Mouse (Mus musculus) liver, embryonic 16.5 days (tissue): ENCODE measurements around the gene Hprt. TPM values are rescaled to one million over a fixed set of nuclear protein-coding genes. Genes with fewer than 3 reads are reported as not detected.

Experiments
- ATAC-seq: fragments of 200-750 bp; cut with Nextera tagmentation; 2 replicates; pipeline ENCODE4 v1.8.0; 2017; ENCODE audit warnings: low read depth, mild to moderate bottlenecking, moderate number of reproducible peaks, moderate library complexity
- H3K27ac ChIP-seq: fragments of 300-500 bp; sonication (generic); 2 replicates; pipeline ENCODE4 v1.5.1; 2014; ENCODE audit warnings: mild to moderate bottlenecking, low read length
- H3K27me3 ChIP-seq: fragments of 300-500 bp; sonication (generic); 2 replicates; pipeline ENCODE4 v1.6.1; 2014; ENCODE audit warnings: low read depth, low read length, mixed read lengths; ENCODE audit not compliant: control insufficient read depth, insufficient read depth
- H3K36me3 ChIP-seq: fragments of 300-500 bp; sonication (generic); 2 replicates; pipeline ENCODE4 v1.6.1; 2014; ENCODE audit warnings: mild to moderate bottlenecking; ENCODE audit not compliant: control insufficient read depth, insufficient read depth
- H3K4me1 ChIP-seq: fragments of 300-500 bp; sonication (generic); 2 replicates; pipeline ENCODE4 v1.6.1; 2014; ENCODE audit warnings: low read depth, low read length, mixed read lengths; ENCODE audit not compliant: control insufficient read depth
- H3K4me2 ChIP-seq: fragments of 300-500 bp; sonication (generic); 2 replicates; pipeline ENCODE4 v1.6.1; 2014; ENCODE audit warnings: low read depth, low read length, mixed read lengths
- H3K4me3 ChIP-seq: fragments of 300-500 bp; sonication (generic); 2 replicates; pipeline ENCODE4 v1.5.1; 2014; ENCODE audit warnings: low read depth, mild to moderate bottlenecking, low read length
- H3K9ac ChIP-seq: fragments of 300-500 bp; sonication (generic); 2 replicates; pipeline ENCODE4 v1.6.1; 2014; ENCODE audit warnings: low read depth, low read length
- H3K9me3 ChIP-seq: fragments of 300-500 bp; sonication (generic); replicated peaks from 2 replicates; pipeline ENCODE4 v1.6.1; 2016; ENCODE audit warnings: low read length; ENCODE audit not compliant: control insufficient read depth
- WGBS: fragments of 180-500 bp; shearing (Covaris S2); extraction: QIAGEN DNeasy Blood & Tissue Kit; methylation state at CpG from one replicate; pipeline ENCODE4 v1.1.7; 2014; ENCODE audit not compliant: insufficient replicate concordance; 5-methylcytosine and 5-hydroxymethylcytosine counted together
- polyA plus RNA-seq: library from polyadenylated mRNA; unstranded; fragments of >200 nt; fragmentation: Nextera tagmentation; extraction: Ambion mirVana; gene quantifications from 2 replicates; pipeline ENCODE4 v1.2.1, GENCODE M21; 2015

The Hprt gene
- 134 and 173 TPM in 2 replicates for polyA plus RNA-seq

DNA sequence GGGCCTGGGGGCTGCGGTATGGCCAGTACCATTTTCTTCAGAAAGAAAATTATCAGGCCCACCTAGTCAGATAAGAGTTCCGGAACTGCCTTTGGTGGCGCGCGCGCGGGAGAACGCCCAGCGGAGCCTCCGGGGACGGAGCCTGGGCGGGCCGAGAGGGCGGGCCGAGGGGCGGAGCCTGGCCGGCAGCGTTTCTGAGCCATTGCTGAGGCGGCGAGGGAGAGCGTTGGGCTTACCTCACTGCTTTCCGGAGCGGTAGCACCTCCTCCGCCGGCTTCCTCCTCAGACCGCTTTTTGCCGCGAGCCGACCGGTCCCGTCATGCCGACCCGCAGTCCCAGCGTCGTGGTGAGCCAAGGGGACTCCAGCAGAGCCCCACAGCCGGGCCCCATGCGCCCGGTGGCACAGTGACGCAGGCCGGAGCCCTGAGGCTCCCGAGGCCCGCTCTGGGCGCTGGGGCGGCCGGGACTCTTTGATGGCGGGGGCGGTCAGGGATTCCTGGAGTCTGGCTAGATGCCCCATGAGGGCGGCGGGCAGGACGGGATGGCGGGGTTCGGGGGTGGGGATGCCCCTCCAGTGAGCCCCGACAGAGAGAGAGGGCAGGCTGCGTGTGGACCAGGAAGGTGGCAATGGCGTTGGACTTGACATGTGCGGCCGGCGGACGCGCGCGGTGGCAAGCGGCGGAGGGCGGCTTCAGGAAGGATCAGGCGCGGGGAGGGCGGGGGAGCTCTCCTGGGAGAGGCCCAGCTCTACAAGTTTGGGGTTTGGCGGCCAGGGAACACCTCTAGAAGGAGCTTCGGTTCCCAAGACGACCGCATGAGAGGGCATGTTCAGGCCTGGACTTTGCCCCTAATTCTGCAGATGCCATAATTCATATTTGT lies at the start of gene Hprt:
Hprt (plus strand) TSS at position 233 of the 879 bp plus-strand sequence.
- Histone ChIP-seq H3K9ac (peak within 1 kb of the TSS; percentile 88), H3K27me3 (no peaks in the 10 kb centered on the region), H3K4me3 (peak within 1 kb of the TSS; percentile 82), H3K36me3 (no peaks in the 10 kb centered on the region), H3K4me1 (peaks cover 4% of the 10 kb centered on the region), H3K4me2 (peak within 1 kb of the TSS; percentile 61), H3K9me3 (no peaks in the 10 kb centered on the region), H3K27ac (peak within 1 kb of the TSS; percentile 93)
- ATAC-seq, result peak; percentile 96
- WGBS, result 19% methylated on average over 66 of the region's 72 CpGs

DNA sequence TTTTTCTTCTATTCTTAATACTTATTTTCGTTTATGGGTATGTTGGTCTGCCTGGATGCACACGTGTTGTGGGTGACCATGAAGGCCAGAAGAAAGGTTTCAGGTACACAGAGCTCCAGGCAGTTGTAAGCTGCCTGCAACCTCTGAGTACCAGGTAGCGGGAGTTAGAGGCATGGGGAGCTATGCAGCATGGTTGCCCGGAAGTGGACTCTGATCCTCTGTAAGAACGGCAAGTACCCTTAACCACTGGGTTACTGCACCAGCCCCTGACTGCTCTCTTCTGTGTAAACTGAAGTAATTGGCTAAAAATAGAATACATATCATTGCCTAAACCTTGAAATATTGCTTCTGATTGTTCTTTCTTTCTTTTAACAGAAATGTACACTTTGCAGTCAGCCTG lies 42.4 kb upstream of the Hprt start:
- Histone ChIP-seq H3K27ac (no peak overlapping the region), H3K4me2 (no peak overlapping the region), H3K36me3 (no peaks in the 10 kb centered on the region; the same call in 1 of the 2 replicates), H3K4me1 (no peaks in the 10 kb centered on the region), H3K4me3 (no peak overlapping the region), H3K9ac (no peak overlapping the region), H3K9me3 (no peaks in the 10 kb centered on the region), H3K27me3 (no peaks in the 10 kb centered on the region)
- no peak for ATAC-seq
- 80% methylated on average over 5 of the region's 5 CpGs for WGBS

DNA sequence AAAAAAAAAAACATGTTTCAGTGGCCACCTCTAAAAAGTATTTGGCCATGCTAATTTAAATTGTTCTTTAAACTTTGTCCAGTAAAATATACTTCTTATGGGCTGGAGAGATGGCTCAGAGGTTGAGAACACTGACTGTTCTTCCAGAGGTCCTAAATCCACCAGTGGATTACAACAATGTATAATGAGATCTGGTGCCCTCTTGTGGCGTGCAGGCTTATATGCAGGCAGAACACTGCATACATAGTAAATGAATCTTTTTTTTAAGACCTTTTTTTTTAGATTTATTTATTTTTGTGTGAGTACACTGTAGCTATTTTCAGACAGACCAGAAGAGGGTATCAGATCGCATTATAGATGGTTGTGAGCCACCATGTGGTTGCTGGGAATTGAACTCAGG lies 38.2 kb upstream of the Hprt start:
- Histone ChIP-seq H3K4me1 (no peaks in the 10 kb centered on the region), H3K4me3 (no peak overlapping the region), H3K9me3 (no peaks in the 10 kb centered on the region), H3K27ac (no peak overlapping the region), H3K4me2 (no peak overlapping the region), H3K27me3 (no peaks in the 10 kb centered on the region), H3K9ac (no peak overlapping the region), H3K36me3 (no peaks in the 10 kb centered on the region)
- ATAC-seq, result no peak
- WGBS, result 48% methylated on average over 2 of the region's 2 CpGs

DNA sequence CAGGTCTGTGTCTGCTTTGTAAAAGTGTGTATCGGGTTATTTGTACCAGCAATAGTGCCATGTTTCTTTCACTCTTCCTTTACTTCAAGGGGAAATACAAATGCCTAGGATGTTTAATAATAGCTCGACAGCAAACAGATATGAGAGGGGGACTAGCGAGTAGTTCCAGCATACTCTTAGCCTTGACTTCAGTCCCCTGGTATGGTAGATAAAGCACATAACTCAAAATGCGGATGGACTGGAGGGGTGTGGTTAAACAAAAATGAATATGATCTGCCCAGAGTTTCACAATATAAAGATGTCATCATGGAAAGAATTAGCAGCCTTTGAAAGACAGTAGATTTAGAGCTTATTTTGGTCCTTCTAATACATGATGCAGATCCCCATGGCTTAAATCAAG lies 31.0 kb upstream of the Hprt start:
- H3K27me3 ChIP-seq, result no peaks in the 10 kb centered on the region
- ATAC-seq, result no peak
- no peak overlapping the region for H3K9ac ChIP-seq
- no peak overlapping the region for H3K4me3 ChIP-seq
- no peak overlapping the region for H3K4me2 ChIP-seq
- no peaks in the 10 kb centered on the region for H3K4me1 ChIP-seq
- H3K9me3 ChIP-seq, result no peaks in the 10 kb centered on the region
- no peak overlapping the region for H3K27ac ChIP-seq
- H3K36me3 ChIP-seq, result no peaks in the 10 kb centered on the region
- WGBS, result 42% methylated on average over 4 of the region's 4 CpGs

DNA sequence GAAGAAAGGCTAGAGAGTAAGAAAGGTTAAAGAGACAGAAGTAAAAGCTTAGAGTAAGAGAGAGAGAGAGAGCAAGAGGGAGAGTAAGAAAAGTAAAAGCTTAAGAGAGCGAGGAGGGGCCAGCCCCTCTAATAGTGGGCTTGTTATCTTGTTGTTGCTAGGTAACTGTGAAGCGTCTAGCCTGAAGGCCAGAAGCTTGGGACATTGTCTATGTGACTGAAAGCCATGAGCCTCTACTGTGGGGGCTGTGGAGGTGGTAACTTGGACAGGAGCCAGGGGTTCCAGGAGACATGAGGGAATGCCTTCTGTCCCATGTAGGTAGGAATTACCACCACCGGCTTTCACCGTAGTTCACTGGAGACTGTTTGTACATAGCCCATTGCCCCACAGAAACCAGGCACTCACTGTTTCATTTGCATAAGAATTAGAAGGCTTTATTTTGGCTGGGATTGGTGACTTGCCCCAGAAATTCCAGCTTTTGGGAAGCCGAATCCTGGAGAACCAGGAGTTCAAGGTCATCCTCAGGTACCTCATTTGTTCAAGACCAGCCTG lies 26.3 kb upstream of the Hprt start:
- Histone ChIP-seq H3K4me1 (no peaks in the 10 kb centered on the region; the same call in 1 of the 2 replicates), H3K9me3 (no peaks in the 10 kb centered on the region), H3K9ac (no peak overlapping the region), H3K27ac (no peak overlapping the region), H3K4me3 (no peak overlapping the region), H3K36me3 (no peaks in the 10 kb centered on the region), H3K4me2 (no peak overlapping the region), H3K27me3 (no peaks in the 10 kb centered on the region)
- WGBS, result 59% methylated on average over 5 of the region's 5 CpGs
- ATAC-seq, result no peak

DNA sequence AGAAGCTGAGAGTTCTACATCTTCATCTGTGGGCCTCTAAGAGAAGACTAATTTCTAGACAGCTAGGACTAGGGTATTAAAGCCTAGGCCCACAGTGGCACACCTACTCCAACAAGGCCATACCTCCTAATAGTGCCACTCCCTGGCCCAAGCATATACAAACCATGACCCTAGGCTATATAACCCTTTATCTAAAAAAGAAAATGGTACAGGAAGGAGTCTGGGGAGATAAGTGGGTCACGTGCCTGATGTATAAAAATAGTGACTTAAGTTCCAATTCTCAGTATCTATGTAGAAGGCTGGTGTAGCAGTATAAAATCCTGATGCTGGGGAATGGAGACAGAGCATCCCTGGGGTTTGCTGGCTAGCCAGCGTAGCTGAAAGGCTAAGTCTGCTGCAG lies 22.8 kb upstream of the Hprt start:
- H3K27ac ChIP-seq, result no peak overlapping the region
- no peak overlapping the region for H3K4me2 ChIP-seq
- H3K9ac ChIP-seq, result no peak overlapping the region
- WGBS, result 55% methylated on average over 2 of the region's 2 CpGs
- ATAC-seq, result 0 out of 2 replicates have a peak, but pooled peaks have one; percentile 58
- no peaks in the 10 kb centered on the region for H3K27me3 ChIP-seq
- no peak overlapping the region for H3K4me3 ChIP-seq
- no peaks in the 10 kb centered on the region for H3K9me3 ChIP-seq
- no peaks in the 10 kb centered on the region for H3K36me3 ChIP-seq
- H3K4me1 ChIP-seq, result peaks cover under 1% of the 10 kb centered on the region

DNA sequence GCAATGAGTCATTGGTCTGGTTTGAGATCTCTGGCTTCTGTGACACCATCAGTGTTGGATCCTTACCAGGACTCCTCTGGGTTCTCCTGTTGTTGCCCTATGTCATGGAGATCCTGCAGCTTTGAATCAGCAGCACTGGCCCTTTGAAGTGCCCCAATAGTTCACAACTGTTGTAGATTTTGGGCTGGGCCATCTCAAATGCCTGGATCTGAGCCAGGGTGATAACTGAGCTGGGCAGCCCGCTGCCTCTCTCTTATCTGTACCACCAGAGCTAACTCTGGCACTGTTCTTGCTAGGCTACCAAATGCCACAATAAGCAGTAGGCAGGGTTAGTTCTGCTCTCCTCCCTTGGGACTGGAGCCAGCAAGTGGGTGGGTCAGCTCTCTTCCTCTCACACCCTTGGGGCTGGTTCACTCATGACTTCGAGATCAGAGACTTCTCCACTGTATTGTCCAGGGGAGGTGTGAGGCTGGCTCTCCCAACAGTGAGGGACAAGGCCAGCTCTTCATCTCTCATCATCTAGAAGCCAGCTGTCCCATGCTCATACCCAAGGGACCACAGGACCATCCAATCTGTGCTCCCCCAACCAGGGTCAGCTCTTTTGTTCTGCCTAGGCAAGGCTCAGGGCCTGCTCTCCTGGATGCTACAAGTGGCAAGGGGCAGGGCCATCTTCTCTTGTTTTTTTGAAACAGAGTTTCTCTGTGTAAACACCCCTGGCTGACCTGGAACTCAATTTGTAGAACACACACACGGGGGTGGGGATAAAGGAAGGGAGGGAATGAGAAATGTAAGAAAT lies 16.5 kb upstream of the Hprt start:
- no peaks in the 10 kb centered on the region for H3K9me3 ChIP-seq
- peak overlapping the region; percentile 49 for H3K4me2 ChIP-seq
- H3K4me3 ChIP-seq, result peak overlapping the region; percentile 35
- no peaks in the 10 kb centered on the region for H3K36me3 ChIP-seq
- H3K4me1 ChIP-seq, result peaks cover 16% of the 10 kb centered on the region
- 0 out of 2 replicates have a peak overlapping the region, but pooled peaks have one; percentile 33 for H3K9ac ChIP-seq
- 29% methylated on average over 3 of the region's 3 CpGs for WGBS
- H3K27ac ChIP-seq, result peak overlapping the region; percentile 94
- no peaks in the 10 kb centered on the region for H3K27me3 ChIP-seq
- ATAC-seq, result peak; percentile 99

DNA sequence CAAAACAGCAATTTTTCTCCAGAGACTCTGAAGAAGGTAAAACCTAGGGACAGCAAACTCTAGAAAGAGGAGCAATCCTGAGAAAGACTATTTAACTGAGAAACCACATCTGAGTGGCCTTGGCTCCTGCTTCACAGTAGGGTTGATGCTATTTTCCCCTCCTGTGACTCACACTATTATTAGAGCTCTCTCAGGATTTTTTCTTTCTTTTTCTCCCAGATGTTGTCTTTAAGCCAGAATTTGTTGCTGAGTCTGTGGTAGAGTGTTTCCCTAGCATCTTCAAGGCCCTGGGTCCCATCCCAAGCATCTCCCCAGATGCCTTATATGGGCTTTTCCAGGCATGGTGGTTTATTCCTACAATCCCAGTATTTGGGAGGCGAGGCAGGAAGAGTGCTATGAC lies 15.8 kb upstream of the Hprt start:
- H3K4me1 ChIP-seq, result peaks cover 19% of the 10 kb centered on the region
- H3K9me3 ChIP-seq, result no peaks in the 10 kb centered on the region
- no peaks in the 10 kb centered on the region for H3K36me3 ChIP-seq
- H3K27ac ChIP-seq, result peak overlapping the region; percentile 71
- no peak overlapping the region for H3K4me2 ChIP-seq
- WGBS, result 52% methylated on average over 1 of the region's 1 CpGs
- no peak overlapping the region for H3K4me3 ChIP-seq
- no peaks in the 10 kb centered on the region for H3K27me3 ChIP-seq
- ATAC-seq, result no peak
- H3K9ac ChIP-seq, result no peak overlapping the region
